Mouse (Mus musculus): ENCODE data around the gene Hapln4. TPM values are rescaled to one million over a fixed set of nuclear protein-coding genes. Genes with fewer than 3 reads are reported as not detected.

Gene Hapln4
- polyA plus RNA-seq, 1 experiment from 2014 or later = not detected

Small RNA genes within 50 kb of the gene (microRNA-seq; reads per million reads assigned to microRNA genes)
- not detected for gene Mir7066

Other genes starting within 250 kb of the Hapln4 start
- 1.2 and 1.6 TPM in 2 replicates for gene Cilp2, start 195.8 kb upstream of the Hapln4 start, polyA plus RNA-seq (2015; fragmentation: Nextera tagmentation; extraction: Ambion mirVana)
- gene Tssk6, start 181.3 kb upstream of the Hapln4 start, polyA plus RNA-seq (2015; fragmentation: Nextera tagmentation; extraction: Ambion mirVana) = 4.3 TPM in 2 replicates
- 173 and 181 TPM in 2 replicates for gene Ndufa13, start 180.9 kb upstream of the Hapln4 start, polyA plus RNA-seq (2015; fragmentation: Nextera tagmentation; extraction: Ambion mirVana)
- 4.2 and 6.6 TPM in 2 replicates for gene Yjefn3, start 180.7 kb upstream of the Hapln4 start, polyA plus RNA-seq (2015; fragmentation: Nextera tagmentation; extraction: Ambion mirVana)
- gene Gatad2a, start 87.1 kb upstream of the Hapln4 start, polyA plus RNA-seq (2015; fragmentation: Nextera tagmentation; extraction: Ambion mirVana) = 37.7 and 40.7 TPM in 2 replicates
- 59.5 and 62.8 TPM in 2 replicates for gene Mau2, start 40.7 kb upstream of the Hapln4 start, polyA plus RNA-seq (2015; fragmentation: Nextera tagmentation; extraction: Ambion mirVana)
- gene Sugp1, start 40.6 kb upstream of the Hapln4 start, polyA plus RNA-seq (2015; fragmentation: Nextera tagmentation; extraction: Ambion mirVana) = 54.5 and 58.5 TPM in 2 replicates
- gene Tm6sf2, start 10.5 kb upstream of the Hapln4 start, polyA plus RNA-seq (2015; fragmentation: Nextera tagmentation; extraction: Ambion mirVana) = 1.0 and 1.2 TPM in 2 replicates
- 0.67 and 0.87 TPM in 2 replicates for gene Ncan, start 37.4 kb downstream of the Hapln4 start, polyA plus RNA-seq (2015; fragmentation: Nextera tagmentation; extraction: Ambion mirVana)
- gene Nr2c2ap, start 47.9 kb downstream of the Hapln4 start, polyA plus RNA-seq (2015; fragmentation: Nextera tagmentation; extraction: Ambion mirVana) = 25.1 and 26.0 TPM in 2 replicates
- gene Rfxank, start 55.7 kb downstream of the Hapln4 start, polyA plus RNA-seq (2015; fragmentation: Nextera tagmentation; extraction: Ambion mirVana) = 23.8 and 26.0 TPM in 2 replicates
- gene Borcs8, start 56.0 kb downstream of the Hapln4 start, polyA plus RNA-seq (2015; fragmentation: Nextera tagmentation; extraction: Ambion mirVana) = 51.0 and 56.0 TPM in 2 replicates
- 0.38 TPM in 2 replicates for gene Mef2b, start 56.3 kb downstream of the Hapln4 start, polyA plus RNA-seq (2015; fragmentation: Nextera tagmentation; extraction: Ambion mirVana)
- 66.5 and 70.6 TPM in 2 replicates for gene Tmem161a, start 88.9 kb downstream of the Hapln4 start, polyA plus RNA-seq (2015; fragmentation: Nextera tagmentation; extraction: Ambion mirVana)
- gene Slc25a42, start 128.8 kb downstream of the Hapln4 start, polyA plus RNA-seq (2015; fragmentation: Nextera tagmentation; extraction: Ambion mirVana) = 4.0 and 4.6 TPM in 2 replicates
- gene Sugp2, start 150.8 kb downstream of the Hapln4 start, polyA plus RNA-seq (2015; fragmentation: Nextera tagmentation; extraction: Ambion mirVana) = 37.0 and 40.5 TPM in 2 replicates
- gene Armc6, start 151.0 kb downstream of the Hapln4 start, polyA plus RNA-seq (2015; fragmentation: Nextera tagmentation; extraction: Ambion mirVana) = 25.5 and 26.2 TPM in 2 replicates
- gene Homer3, start 199.4 kb downstream of the Hapln4 start, polyA plus RNA-seq (2015; fragmentation: Nextera tagmentation; extraction: Ambion mirVana) = 57.9 and 58.1 TPM in 2 replicates
- gene Ddx49, start 219.0 kb downstream of the Hapln4 start, polyA plus RNA-seq (2015; fragmentation: Nextera tagmentation; extraction: Ambion mirVana) = 55.8 and 60.9 TPM in 2 replicates
- 340 and 345 TPM in 2 replicates for gene Cope, start 219.1 kb downstream of the Hapln4 start, polyA plus RNA-seq (2015; fragmentation: Nextera tagmentation; extraction: Ambion mirVana)
- gene Cers1, start 232.3 kb downstream of the Hapln4 start, polyA plus RNA-seq (2015; fragmentation: Nextera tagmentation; extraction: Ambion mirVana) = 10.0 and 10.2 TPM in 2 replicates
- 0.78 and 2.7 TPM in 2 replicates for gene Gdf1, start 246.4 kb downstream of the Hapln4 start, polyA plus RNA-seq (2015; fragmentation: Nextera tagmentation; extraction: Ambion mirVana)

Data from limb, embryonic 13.5 days (tissue).